Mouse (Mus musculus) lung, postnatal 36 days (tissue): ENCODE data around the gene Klk9.

ENCODE experiments used
- DNase-seq: peaks from one replicate; pipeline ENCODE4 v3.0.0; 2022; ENCODE audit warnings: mixed read lengths

Gene Klk9

GRCm38 (mm10) chr7:43791591-43791990, at the start of gene Klk9:
Gene Klk9, plus strand, starts transcription at chr7:43791891.
- no peak for DNase-seq

- DNase-seq, result peak; percentile 73
These were observed 43.9 kb upstream of the Klk9 start for GRCm38 (mm10) chr7:43747788-43748187.

GRCm38 (mm10) chr7:43752806-43753205, 38.9 kb upstream of the Klk9 start:
- no peak for DNase-seq

GRCm38 (mm10) chr7:43766484-43766883, 25.2 kb upstream of the Klk9 start:
- no peak for DNase-seq

- no peak for DNase-seq
These were observed 23.1 kb upstream of the Klk9 start, which contains the start of gene Klk12 for GRCm38 (mm10) chr7:43768597-43768996. Gene Klk12, plus strand, starts transcription at chr7:43768897.

- no peak for DNase-seq
These were observed 22.1 kb upstream of the Klk9 start for GRCm38 (mm10) chr7:43769636-43770035.

- no peak for DNase-seq
These were observed 21.0 kb upstream of the Klk9 start for GRCm38 (mm10) chr7:43770701-43771100.

GRCm38 (mm10) chr7:43771916-43772315, 19.8 kb upstream of the Klk9 start:
- no peak for DNase-seq

GRCm38 (mm10) chr7:43772901-43773300, 18.8 kb upstream of the Klk9 start:
- no peak for DNase-seq

GRCm38 (mm10) chr7:43774364-43774763, 17.3 kb upstream of the Klk9 start, which contains the start of gene Klk11:
Gene Klk11, plus strand, starts transcription at chr7:43774604.
- no peak for DNase-seq

GRCm38 (mm10) chr7:43774802-43775201, 16.9 kb upstream of the Klk9 start:
- no peak for DNase-seq

GRCm38 (mm10) chr7:43775311-43776057, 16.2 kb upstream of the Klk9 start:
- no peak for DNase-seq

GRCm38 (mm10) chr7:43776506-43776905, 15.2 kb upstream of the Klk9 start:
- DNase-seq, result no peak

- DNase-seq, result no peak
These were observed 14.3 kb upstream of the Klk9 start for GRCm38 (mm10) chr7:43777423-43777822.

- no peak for DNase-seq
These were observed 13.3 kb upstream of the Klk9 start for GRCm38 (mm10) chr7:43778176-43778970.

GRCm38 (mm10) chr7:43780241-43780640, 11.4 kb upstream of the Klk9 start:
- no peak for DNase-seq

- DNase-seq, result peak; percentile 10
These were observed 10.9 kb upstream of the Klk9 start, which contains the start of gene Klk10 for GRCm38 (mm10) chr7:43780746-43781145. Gene Klk10, plus strand, starts transcription at chr7:43781035.

- DNase-seq, result no peak
These were observed 10.2 kb upstream of the Klk9 start for GRCm38 (mm10) chr7:43781541-43781940.

- peak; percentile 92 for DNase-seq
These were observed 9.1 kb upstream of the Klk9 start for GRCm38 (mm10) chr7:43782275-43783265.

- DNase-seq, result peak; percentile 25
These were observed 6.4 kb upstream of the Klk9 start for GRCm38 (mm10) chr7:43785286-43785685.

GRCm38 (mm10) chr7:43788096-43788495, 3.6 kb upstream of the Klk9 start:
- DNase-seq, result no peak

- no peak for DNase-seq
These were observed 2.4 kb upstream of the Klk9 start for GRCm38 (mm10) chr7:43789295-43789694.

GRCm38 (mm10) chr7:43796355-43796754, 4.7 kb downstream of the Klk9 start:
- no peak for DNase-seq
